Mouse (Mus musculus): Measurements from ENCODE around the gene Spo11. TPM values are rescaled to one million over a fixed set of nuclear protein-coding genes. Genes with fewer than 3 reads are reported as not detected.

Spo11 gene
- total and polyA plus RNA-seq, 3 experiments = 0.16 to 0.34 TPM; not detected in 1

DNA sequence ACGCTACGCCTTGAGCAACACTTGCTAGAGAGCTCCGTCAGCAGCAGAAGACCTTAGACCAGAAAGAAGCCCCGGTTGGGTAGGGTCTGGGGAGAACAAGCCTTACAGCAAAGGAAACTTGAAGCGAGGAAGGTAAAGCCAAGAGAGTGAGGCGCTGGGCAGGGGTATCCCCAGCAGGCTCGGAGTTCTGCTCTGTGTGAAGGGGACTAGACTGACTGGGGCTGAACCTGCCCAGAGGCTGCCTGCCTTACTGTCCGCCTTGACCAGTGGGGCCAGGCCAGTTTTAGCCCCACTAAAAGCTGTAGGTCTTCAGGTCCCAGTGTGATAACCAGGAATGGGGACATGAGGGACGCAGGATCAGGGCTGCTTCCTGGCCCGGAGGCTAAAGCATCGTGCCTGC, 42.9 kb downstream of the Spo11 start, which contains the start of gene Rbm38:
Rbm38 (plus strand) TSS at position 69 of the 400 bp plus-strand sequence.
- Histone ChIP-seq H3K27ac (ENCODE audit: insufficient read depth, low read depth) (no peak within 1 kb of the TSS), H3K36me3 (replicated peaks in 1 of 2; ENCODE audit: control insufficient read depth in 1 of 2, insufficient read depth in 1 of 2, low read length in 1 of 2) (peaks cover 17 to 37% of the 10 kb centered on the region in 2 experiments), H3K9me3 (replicated peaks; ENCODE audit: low read length) (no peaks in the 10 kb centered on the region), H3K4me3 (replicated peaks in 1 of 3; ENCODE audit: low read depth in 2 of 3, low read length in 2 of 3, poor library complexity in 1 of 3) (peak within 1 kb of the TSS in 2 of 3 experiments; percentile 24 to 34), H3K27me3 (replicated peaks) (peaks cover 6% of the 10 kb centered on the region), H3K4me2 (ENCODE audit: insufficient read depth, low read depth, poor library complexity, severe bottlenecking) (peak within 1 kb of the TSS; percentile 45; the same call in 1 of the 2 replicates), H3K79me2 (replicated peaks; ENCODE audit: control insufficient read depth, extremely low read depth, insufficient read depth, poor library complexity, severe bottlenecking) (peaks cover 19% of the 10 kb centered on the region), H3K9ac (ENCODE audit: insufficient read depth, low read depth) (no peak within 1 kb of the TSS), H3K4me1 (ENCODE audit: control insufficient read depth in 1 of 2, insufficient read depth in 2 of 2) (peaks cover 48 to 71% of the 10 kb centered on the region in 2 experiments)
- dilution Hi-C loops (cut with MboI; ENCODE audit: extremely low pct_ligation_motif_present, extremely low pct_unique_long_range_greater_than_20kb, low sequenced_read_pairs) = no loop called here
- no peak for DNase-seq (ENCODE audit: extremely low read depth)
- in situ Hi-C loops (cut with MboI; ENCODE audit: low pct_ligation_motif_present, low pct_unique_long_range_greater_than_20kb, low sequenced_read_pairs) = loop anchor here (25.0 kb wide), 1 partner anchor 142 kb away; the partner anchor contains the start of gene Pck1
- TF ChIP-seq UBTF (IDR thresholded peaks at IDR 0.05; ENCODE audit: low read depth, low read length) (no peak), NRF1 (IDR thresholded peaks at IDR 0.05; ENCODE audit: low read depth, low read length) (no peak)

DNA sequence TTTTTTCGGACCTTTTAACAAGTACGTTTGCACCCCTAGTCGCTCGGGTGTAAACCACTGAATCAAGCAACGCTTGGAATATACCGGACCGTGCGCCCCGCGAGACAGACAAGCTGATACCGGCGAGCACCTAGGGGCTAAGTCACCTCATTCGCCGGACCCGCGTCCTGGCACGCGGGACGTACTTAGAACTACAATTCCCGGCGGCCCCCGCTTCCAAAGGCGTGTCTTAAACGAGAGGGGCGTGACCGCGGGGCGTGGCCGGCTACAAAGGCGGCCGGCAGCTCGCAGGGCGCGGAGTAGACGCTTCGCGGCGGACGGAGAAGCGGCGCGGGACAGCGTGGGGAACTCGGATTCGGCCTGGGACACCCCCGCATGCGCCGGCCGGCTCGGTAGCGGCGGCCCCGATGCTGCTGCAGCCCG, 44.1 kb downstream of the Spo11 start:
- dilution Hi-C loops (cut with MboI; ENCODE audit: extremely low pct_ligation_motif_present, extremely low pct_unique_long_range_greater_than_20kb, low sequenced_read_pairs) = no loop called here
- H3K36me3 ChIP-seq (replicated peaks in 1 of 2; ENCODE audit: control insufficient read depth in 1 of 2, insufficient read depth in 1 of 2, low read length in 1 of 2) = peaks cover 11 to 37% of the 10 kb centered on the region in 2 experiments

More for the DNA sequence above, 44.1 kb downstream of the Spo11 start:
- H3K27me3 ChIP-seq (replicated peaks) = peaks cover 6% of the 10 kb centered on the region
- peak overlapping the region; percentile 55 for H3K27ac ChIP-seq (ENCODE audit: insufficient read depth, low read depth)
- TF ChIP-seq MAX (IDR thresholded peaks at IDR 0.05; ENCODE audit: low read length) (peak; percentile 78), ZNF384 (IDR thresholded peaks at IDR 0.05; ENCODE audit: low read depth, low read length) (peak; percentile 83), CHD1 (IDR thresholded peaks at IDR 0.05; ENCODE audit: low read depth, low read length) (no peak), POLR2AphosphoS2 (IDR thresholded peaks at IDR 0.05; ENCODE audit: low read depth, low read length) (peak; percentile 67; the same call in 1 of the 2 replicates), HCFC1 (IDR thresholded peaks at IDR 0.05; ENCODE audit: low read depth, low read length) (peak; percentile 96), MYC (IDR thresholded peaks at IDR 0.05; ENCODE audit: low read depth, low read length) (no peak), BHLHE40 (IDR thresholded peaks at IDR 0.05; ENCODE audit: low read depth, low read length) (peak; percentile 73), TCF12 (IDR thresholded peaks at IDR 0.05; ENCODE audit: low read depth, low read length) (peak; percentile 73), RAD21 (IDR thresholded peaks at IDR 0.05; ENCODE audit: low read depth, low read length) (no peak), E2F4 (IDR thresholded peaks at IDR 0.05; ENCODE audit: insufficient replicate concordance, low read depth, low read length) (no peak), USF1 (IDR thresholded peaks at IDR 0.05; ENCODE audit: low read depth, low read length) (no peak), KAT2A (IDR thresholded peaks at IDR 0.05; ENCODE audit: insufficient replicate concordance, low read length) (peak; percentile 81; the same call in 1 of the 2 replicates), GABPA (IDR thresholded peaks at IDR 0.05; ENCODE audit: insufficient replicate concordance, low read depth, low read length) (peak; percentile 25; the same call in 1 of the 2 replicates), ELF1 (IDR thresholded peaks at IDR 0.05; ENCODE audit: low read depth, low read length) (peak; percentile 62), JUND (conservative IDR thresholded peaks at IDR 0.05; ENCODE audit: low read depth, low read length) (no peak), SMC3 (IDR thresholded peaks at IDR 0.05; ENCODE audit: low read depth, low read length) (no peak), ZMIZ1 (IDR thresholded peaks at IDR 0.05; ENCODE audit: low read depth, low read length) (peak; percentile 96), TBP (conservative IDR thresholded peaks at IDR 0.05; ENCODE audit: low read depth, low read length) (peak; percentile 75), MAFK (IDR thresholded peaks at IDR 0.05; ENCODE audit: insufficient replicate concordance, low read length) (no peak), POLR2A (IDR thresholded peaks at IDR 0.05; ENCODE audit: low read depth, low read length) (peak; percentile 97), IRF4 (IDR thresholded peaks at IDR 0.05; ENCODE audit: low read depth, low read length) (no peak), NELFE (IDR thresholded peaks at IDR 0.05; ENCODE audit: low read depth, low read length) (peak; percentile 93), MEF2A (IDR thresholded peaks at IDR 0.05; ENCODE audit: borderline replicate concordance, low read depth, low read length) (no peak), NRF1 (IDR thresholded peaks at IDR 0.05; ENCODE audit: low read depth, low read length) (0 out of 2 replicates have a peak, but pooled peaks have one; percentile 14), MXI1 (IDR thresholded peaks at IDR 0.05; ENCODE audit: low read depth, low read length) (peak; percentile 73; the same call in 1 of the 2 replicates)
- peak overlapping the region; percentile 70; the same call in 1 of the 2 replicates for H3K4me2 ChIP-seq (ENCODE audit: insufficient read depth, low read depth, poor library complexity, severe bottlenecking)
- no peaks in the 10 kb centered on the region for H3K9me3 ChIP-seq (replicated peaks; ENCODE audit: low read length)
- H3K9ac ChIP-seq (ENCODE audit: insufficient read depth, low read depth) = peak overlapping the region; percentile 62
- peak; percentile 89 for DNase-seq (ENCODE audit: extremely low read depth)
- H3K79me2 ChIP-seq (replicated peaks; ENCODE audit: control insufficient read depth, extremely low read depth, insufficient read depth, poor library complexity, severe bottlenecking) = peaks cover 19% of the 10 kb centered on the region
- H3K4me3 ChIP-seq (replicated peaks in 1 of 3; ENCODE audit: low read depth in 2 of 3, low read length in 2 of 3, poor library complexity in 1 of 3) = peak overlapping the region; percentile 72 to 87 (median 79)
- in situ Hi-C loops (cut with MboI; ENCODE audit: low pct_ligation_motif_present, low pct_unique_long_range_greater_than_20kb, low sequenced_read_pairs) = loop anchor here (25.0 kb wide), 1 partner anchor 141 kb away; the partner anchor contains the start of gene Pck1
- H3K4me1 ChIP-seq (ENCODE audit: control insufficient read depth in 1 of 2, insufficient read depth in 2 of 2) = peaks cover 60 to 83% of the 10 kb centered on the region in 2 experiments

All from CH12.LX (cell line).